12 mouse cellular contexts compared by ENCODE assay signal in genomic region chr17:85680116-85680850, GRCm38 (mm10). TPM values are rescaled to one million over a fixed set of nuclear protein-coding genes. Genes with fewer than 3 reads are reported as not detected.
DNase-seq lines count a peak whose midpoint lies in the region; ATAC-seq lines count a peak whose summit lies in the region.
"Had no signal": no experiment of that assay in that cellular context is flagged by ENCODE, and none has a peak within 500 bp of the region (broad histone marks: within the 10 kb centered on the region; RNA-seq: fewer than 3 reads in every experiment).

No protein-coding gene starts in this region.

- H3K4me1 ChIP-seq in hindbrain, embryonic 12.5 days = peaks cover 13% of the 10 kb centered on the region
- H3K4me1 ChIP-seq in hindbrain, embryonic 13.5 days (replicated peaks) = peaks cover 8% of the 10 kb centered on the region
- H3K4me1 ChIP-seq in embryonic facial prominence, embryonic 12.5 days = peaks cover 37% of the 10 kb centered on the region
- 0 out of 2 replicates have a peak, but pooled peaks cover 7% of the 10 kb centered on the region for H3K4me1 ChIP-seq in hindbrain, embryonic 15.5 days (replicated peaks)

- 4% methylated on average over 21 of the region's 21 CpGs for WGBS in hindbrain, embryonic 12.5 days
- WGBS in hindbrain, embryonic 13.5 days = 2% methylated on average over 21 of the region's 21 CpGs
- WGBS in embryonic facial prominence, embryonic 12.5 days = 5% methylated on average over 21 of the region's 21 CpGs
- WGBS in hindbrain, embryonic 15.5 days = 3% methylated on average over 21 of the region's 21 CpGs

- peak overlapping the region; percentile 16 for H3K4me3 ChIP-seq in hindbrain, embryonic 12.5 days
- H3K4me3 ChIP-seq in hindbrain, embryonic 13.5 days = no peak overlapping the region
- H3K4me3 ChIP-seq in embryonic facial prominence, embryonic 12.5 days = peak overlapping the region; percentile 59
- no peak overlapping the region for H3K4me3 ChIP-seq in hindbrain, embryonic 15.5 days

- no peak for ATAC-seq in hindbrain, embryonic 12.5 days (ENCODE audit: low FRiP score)
- ATAC-seq in hindbrain, embryonic 13.5 days (ENCODE audit: low FRiP score) = no peak
- no peak for ATAC-seq in embryonic facial prominence, embryonic 12.5 days (ENCODE audit: insufficient number of reproducible peaks, insufficient read depth, low FRiP score, low TSS enrichment)
- ATAC-seq in hindbrain, embryonic 15.5 days (ENCODE audit: low FRiP score, low read depth) = no peak
- ATAC-seq in cerebellum, adult (ENCODE audit: insufficient number of reproducible peaks, low FRiP score, low TSS enrichment) = no peak

- H3K9me3 ChIP-seq in hindbrain, embryonic 12.5 days (replicated peaks) = no peaks in the 10 kb centered on the region; the same call in 1 of the 2 replicates
- H3K9me3 ChIP-seq in hindbrain, embryonic 13.5 days = no peaks in the 10 kb centered on the region
- H3K9me3 ChIP-seq in embryonic facial prominence, embryonic 12.5 days = no peaks in the 10 kb centered on the region
- no peaks in the 10 kb centered on the region for H3K9me3 ChIP-seq in hindbrain, embryonic 15.5 days

- H3K9ac ChIP-seq in hindbrain, embryonic 12.5 days = no peak overlapping the region
- no peak overlapping the region for H3K9ac ChIP-seq in hindbrain, embryonic 13.5 days
- H3K9ac ChIP-seq in embryonic facial prominence, embryonic 12.5 days = peak overlapping the region; percentile 48
- no peak overlapping the region for H3K9ac ChIP-seq in hindbrain, embryonic 15.5 days

- H3K27ac ChIP-seq in hindbrain, embryonic 12.5 days = no peak overlapping the region
- no peak overlapping the region for H3K27ac ChIP-seq in hindbrain, embryonic 13.5 days
- H3K27ac ChIP-seq in embryonic facial prominence, embryonic 12.5 days = peak overlapping the region; percentile 66
- no peak overlapping the region for H3K27ac ChIP-seq in hindbrain, embryonic 15.5 days (replicated peaks)

- peak overlapping the region; percentile 33; the same call in 1 of the 2 replicates for H3K4me2 ChIP-seq in hindbrain, embryonic 12.5 days (replicated peaks)
- no peak overlapping the region for H3K4me2 ChIP-seq in hindbrain, embryonic 13.5 days
- H3K4me2 ChIP-seq in embryonic facial prominence, embryonic 12.5 days (replicated peaks) = peak overlapping the region; percentile 59
- H3K4me2 ChIP-seq in hindbrain, embryonic 15.5 days = peak overlapping the region; percentile 24; the same call in 1 of the 2 replicates

- no peaks in the 10 kb centered on the region for H3K36me3 ChIP-seq in hindbrain, embryonic 12.5 days
- H3K36me3 ChIP-seq in hindbrain, embryonic 13.5 days = no peaks in the 10 kb centered on the region
- peaks cover 13% of the 10 kb centered on the region; the same call in 1 of the 2 replicates for H3K36me3 ChIP-seq in embryonic facial prominence, embryonic 12.5 days
- H3K36me3 ChIP-seq in hindbrain, embryonic 15.5 days = no peaks in the 10 kb centered on the region

- peaks cover 100% of the 10 kb centered on the region for H3K27me3 ChIP-seq in hindbrain, embryonic 12.5 days
- peaks cover 99% of the 10 kb centered on the region for H3K27me3 ChIP-seq in hindbrain, embryonic 13.5 days
- H3K27me3 ChIP-seq in embryonic facial prominence, embryonic 12.5 days = peaks cover 50% of the 10 kb centered on the region
- H3K27me3 ChIP-seq in hindbrain, embryonic 15.5 days = peaks cover 81% of the 10 kb centered on the region

- peak; percentile 48 for DNase-seq in neural tube, embryonic 10.5 days (ENCODE audit: extremely low spot score, low spot score)
- DNase-seq in thymus, postnatal 4 days = no peak
- DNase-seq in gastrocnemius, adult 8-10 months (ENCODE audit: low spot score in 2 of 2) = no peak
- DNase-seq: adrenal gland, adult 8-10 months; kidney, adult 8-10 months had no signal

RNA-seq across cellular contexts. Expression of gene Six2, which starts 7.8 kb away (rescaled TPM):
- 12.5 and 15.3 TPM in 2 replicates for polyA plus RNA-seq in hindbrain, embryonic 12.5 days (2016; fragmentation: Nextera tagmentation; extraction: Ambion mirVana)
- polyA plus RNA-seq in hindbrain, embryonic 13.5 days (2015; fragmentation: Nextera tagmentation; extraction: Ambion mirVana) = 1.0 and 1.1 TPM in 2 replicates
- 33.2 and 38.0 TPM in 2 replicates for polyA plus RNA-seq in embryonic facial prominence, embryonic 12.5 days (2016; fragmentation: Nextera tagmentation; extraction: Ambion mirVana)
- polyA plus RNA-seq in hindbrain, embryonic 15.5 days (2015; fragmentation: Nextera tagmentation; extraction: Ambion mirVana) = 0.96 and 1.0 TPM in 2 replicates
- total RNA-seq in gastrocnemius, adult 8-10 months (2022) = 10 to 100 TPM; 24.2 to 32.0 (median 27.8) TPM
- total RNA-seq: common myeloid progenitor, adult 5-6 weeks; liver, adult 2 months had no signal
- polyA plus RNA-seq: liver, adult 2 months had no signal

Comparison
In these comparisons a context has a peak if more than half of its experiments do, and no peak if none do; other contexts are left out.
1. H3K4me3 ChIP-seq: peak in hindbrain, embryonic 12.5 days (single experiment) and embryonic facial prominence, embryonic 12.5 days (single experiment); none in hindbrain, embryonic 13.5 days (single experiment) and hindbrain, embryonic 15.5 days (single experiment).